Mouse (Mus musculus) embryonic stem cell, embryonic (primary cell): ENCODE results near the gene Pdzd4.

Experiments
- CTCF ChIA-PET, 4 experiments: fragments of 300-600 bp in 2 of 4; fragments of 350-600 bp in 2 of 4; sonication (Branson Sonifier 250); formaldehyde crosslinking; loops; one replicate each; lab custom pipeline; 2022; ENCODE audit warnings: inconsistent platforms in 2 of 4; lab: Charles Lee
- POLR2A ChIA-PET, 4 experiments: fragments of 300-600 bp in 2 of 4; fragments of 350-600 bp in 2 of 4; sonication (Branson Sonifier 250); formaldehyde crosslinking; loops; one replicate each; lab custom pipeline; 2022; ENCODE audit warnings: antibody characterized with exemption in 4 of 4, inconsistent platforms in 1 of 4; lab: Charles Lee

Pdzd4 gene

DNA sequence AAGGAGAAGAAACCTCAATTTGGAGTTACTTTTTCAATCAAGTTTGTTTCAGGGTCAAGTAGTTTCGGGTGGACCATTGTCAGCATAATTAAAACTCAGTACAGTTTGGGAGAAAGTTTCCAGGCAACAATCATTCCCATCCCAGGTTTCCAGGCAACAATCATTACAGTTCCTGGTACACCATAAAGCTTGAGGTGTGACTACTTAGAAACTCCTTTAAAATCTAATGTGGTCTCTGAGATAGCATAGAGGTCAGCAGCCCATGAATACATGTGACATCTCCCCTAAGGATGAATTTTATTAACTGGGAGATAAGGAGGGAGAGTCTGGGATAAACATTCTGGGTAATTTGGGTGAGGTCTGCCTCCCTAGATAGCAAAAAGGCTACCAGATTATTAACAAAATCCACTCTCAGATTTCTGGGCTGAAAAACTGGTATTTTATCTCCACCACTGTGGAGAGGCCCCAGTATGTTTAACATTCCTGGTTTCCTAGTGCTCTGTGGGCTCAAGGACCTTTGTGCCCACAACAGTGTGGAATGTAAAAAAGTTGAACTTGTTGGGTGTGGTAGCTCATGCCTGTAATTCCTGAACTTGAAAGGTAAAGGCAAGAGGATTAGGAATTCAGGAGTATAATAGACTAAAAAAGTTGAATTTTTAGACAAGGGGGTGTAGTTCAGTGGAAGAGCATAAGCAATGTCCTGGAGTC lies 79.8 kb downstream of the Pdzd4 start:
- ChIA-PET CTCF (interaction anchor here in 1 of 4 experiments (0.6 kb wide), 1 partner anchor 60 kb away, joined by 3 read pairs; no protein-coding TSS in a partner anchor), POLR2A (interaction anchor here in 2 of 4 experiments (0.7 to 3.5 kb wide), 14 partner anchors 8 to 195 kb away, joined by 3 to 28 read pairs (median 4); partner anchors contain the start of genes Abcd1 (in 2 of the 2), Bcap31 (in 2 of the 2) and Renbp (in 1 of the 2))
